Mouse (Mus musculus): ENCODE data around the gene Parp12.
A peak's percentile ranks its signal among the peaks of the same experiment; 100 is the strongest.

Parp12 gene

DNA sequence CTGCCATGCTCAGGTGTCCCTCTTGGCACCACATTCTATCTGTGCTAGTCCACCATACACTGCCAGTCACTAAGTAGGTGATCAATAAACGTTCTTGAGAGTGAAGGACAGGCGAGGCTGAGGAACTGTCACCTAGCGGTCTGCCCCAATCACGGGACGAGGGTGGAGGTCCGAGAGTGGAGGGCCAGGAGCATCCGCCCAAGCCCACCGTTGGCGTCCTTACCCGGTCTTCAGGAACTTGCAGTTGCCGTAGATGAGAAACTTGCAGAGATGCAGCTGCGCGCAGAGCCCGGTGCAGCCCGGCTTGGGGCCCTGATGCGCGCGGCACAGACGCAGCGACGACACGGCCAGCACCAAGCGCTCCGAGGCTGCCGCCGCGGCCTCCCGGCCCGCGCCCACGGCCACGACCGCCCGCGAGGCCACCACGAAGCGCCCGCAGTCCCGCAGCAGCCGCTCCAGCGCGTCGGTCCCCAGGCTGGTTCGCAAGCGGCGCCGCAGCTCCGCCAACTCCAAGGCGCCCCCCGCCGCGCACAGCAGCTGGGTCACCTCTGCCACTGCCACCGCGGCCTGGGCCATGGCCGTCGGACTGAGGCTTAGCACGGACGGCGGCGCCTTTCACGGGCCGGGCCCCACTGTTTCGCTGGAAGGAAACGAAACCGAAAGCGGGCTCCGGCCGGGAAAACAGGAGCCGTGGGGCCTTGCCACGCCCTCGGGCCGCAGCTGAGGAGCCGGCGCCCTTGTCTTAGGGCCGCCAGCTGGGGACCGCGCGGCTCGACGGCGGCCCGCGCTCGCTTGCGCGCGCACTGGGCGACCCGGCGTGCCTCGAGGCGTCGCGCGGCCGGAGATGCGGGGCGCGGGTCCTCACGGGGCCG is at the start of gene Parp12:
TSS of gene Parp12 (minus strand) at position 766 of the 872 bp plus-strand sequence.
- peak; percentile 47 for DNase-seq

- DNase-seq: no peak
These were observed 46.7 kb upstream of the Parp12 start for GRCm38 (mm10) chr6:39164891-39165290.

DNA sequence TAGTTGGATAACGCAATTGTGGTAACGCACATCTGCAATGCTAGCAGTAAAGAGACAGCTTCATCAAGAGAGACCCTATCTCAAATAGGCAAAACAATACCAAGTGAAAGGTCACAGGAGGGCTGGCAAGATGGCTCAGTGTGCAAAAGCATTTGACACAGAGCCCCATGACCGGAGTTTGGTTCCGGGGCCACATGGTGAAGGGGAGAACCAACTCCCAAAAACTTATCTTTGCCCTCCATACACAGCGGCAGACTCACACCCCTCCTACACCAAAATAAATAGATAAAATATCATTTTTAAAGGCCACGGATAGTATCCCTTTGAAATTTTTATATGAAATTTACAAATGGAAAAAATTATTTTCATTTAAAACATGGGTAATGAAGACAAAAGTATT is 43.8 kb upstream of the Parp12 start:
- no peak for DNase-seq

GRCm38 (mm10) chr6:39146041-39146440 is 27.9 kb upstream of the Parp12 start:
- no peak for DNase-seq

GRCm38 (mm10) chr6:39132556-39132955 is 14.4 kb upstream of the Parp12 start:
- no peak for DNase-seq

- no peak for DNase-seq
These were observed 13.3 kb upstream of the Parp12 start for GRCm38 (mm10) chr6:39131480-39131879.

GRCm38 (mm10) chr6:39124719-39125118 is 6.6 kb upstream of the Parp12 start:
- no peak for DNase-seq

DNA sequence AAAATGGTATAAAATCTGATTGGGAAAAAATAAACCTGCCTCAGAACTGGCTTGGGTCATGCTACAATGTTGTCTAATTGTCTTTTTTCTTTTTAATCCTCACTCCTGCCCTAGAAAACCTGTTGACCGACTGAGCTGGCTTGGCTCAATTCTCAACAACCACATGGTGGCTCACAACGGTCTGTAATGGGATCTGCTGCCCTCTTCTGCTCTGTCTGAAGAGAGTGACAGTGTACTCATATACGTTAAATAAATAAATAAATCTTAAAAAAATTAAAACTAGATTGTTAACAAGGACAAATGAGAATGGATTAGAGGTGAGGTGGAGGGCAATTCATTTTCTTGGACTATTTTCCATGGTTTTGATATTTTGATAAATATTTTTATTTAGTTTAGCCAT is 2.5 kb upstream of the Parp12 start:
- DNase-seq: no peak

DNA sequence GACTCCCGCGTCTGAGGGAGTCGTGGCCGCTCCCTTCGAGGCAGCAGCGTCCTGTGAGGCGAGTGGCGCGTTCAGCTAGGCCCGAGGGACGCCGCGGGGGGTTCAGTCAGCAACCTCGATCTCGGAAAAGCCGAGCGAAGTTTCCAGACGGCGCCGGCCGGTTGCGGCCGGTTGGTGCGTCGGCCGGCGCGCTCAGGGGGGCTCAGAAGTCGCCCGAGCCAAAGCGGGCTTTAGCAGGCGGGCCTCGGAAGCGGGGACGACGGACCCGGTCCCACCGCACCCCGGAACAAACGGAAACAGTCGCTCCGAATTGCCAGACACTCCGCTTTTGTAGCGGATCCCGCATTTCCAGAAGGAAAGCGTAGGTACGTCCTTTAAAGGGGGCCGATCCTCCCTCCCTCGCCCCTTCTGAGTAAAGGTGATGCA is 320 bp upstream of the Parp12 start:
- DNase-seq: peak; percentile 32

DNA sequence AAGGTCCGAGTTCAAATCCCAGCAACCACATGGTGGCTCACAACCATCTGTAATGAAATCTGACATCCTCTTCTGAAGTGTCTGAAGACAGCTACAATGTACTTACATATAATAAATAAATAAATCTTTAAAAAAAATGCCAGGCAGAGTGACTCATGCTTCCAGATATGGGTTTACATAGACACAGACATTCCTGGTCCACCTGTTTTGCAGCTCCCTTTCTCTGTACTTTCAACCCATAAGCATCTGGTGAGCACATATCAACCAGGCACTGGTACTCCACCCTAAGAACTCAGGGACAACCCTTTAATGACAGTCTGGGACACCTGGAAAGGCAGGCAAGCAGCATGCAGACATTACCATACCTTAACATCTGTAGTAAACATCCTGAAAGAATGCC is 2.7 kb downstream of the Parp12 start:
- DNase-seq: no peak

DNA sequence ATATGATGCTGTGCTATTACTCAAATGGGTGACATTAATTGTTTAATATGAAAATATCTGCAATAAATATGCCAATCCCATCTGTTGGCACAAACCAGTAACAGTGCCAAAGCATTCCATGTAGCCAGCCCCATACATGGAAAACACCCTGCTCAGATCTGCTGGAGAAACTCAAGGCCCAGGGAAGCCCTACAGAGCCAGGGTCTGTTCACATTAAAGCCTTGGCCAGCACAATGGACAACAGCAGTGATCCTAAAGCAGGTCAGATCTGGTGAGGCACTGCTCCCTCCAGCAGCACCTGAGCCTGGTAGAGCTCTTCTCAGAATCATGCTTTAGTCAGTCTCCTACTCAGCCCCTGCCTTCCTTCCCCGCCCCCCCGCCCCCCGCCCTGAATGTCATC is 5.0 kb downstream of the Parp12 start:
- DNase-seq: no peak

GRCm38 (mm10) chr6:39112701-39113100 is 5.4 kb downstream of the Parp12 start:
- DNase-seq: no peak

- DNase-seq: no peak
These were observed 11.3 kb downstream of the Parp12 start for GRCm38 (mm10) chr6:39106812-39107211.

DNA sequence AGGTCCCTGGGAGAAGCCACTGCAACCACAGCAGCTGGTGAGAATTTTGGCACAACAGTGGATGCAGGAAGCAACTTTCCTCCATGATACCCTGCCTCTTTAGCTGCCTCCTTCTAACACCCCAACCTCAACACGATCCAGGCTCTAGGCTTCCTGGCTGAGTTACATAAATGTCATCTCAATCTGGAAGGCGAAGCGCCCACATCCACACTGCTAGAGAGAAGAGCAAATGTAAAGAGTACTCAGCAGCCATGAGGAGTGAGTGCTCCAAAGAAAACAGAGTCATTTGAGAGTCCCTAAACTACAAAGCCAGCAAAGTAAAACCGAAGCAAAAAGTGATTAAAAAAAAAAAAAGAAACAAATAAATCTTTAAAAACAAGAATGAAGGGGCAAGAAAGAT is 13.5 kb downstream of the Parp12 start:
- no peak for DNase-seq

GRCm38 (mm10) chr6:39076498-39076897 is 41.7 kb downstream of the Parp12 start:
- no peak for DNase-seq

DNA sequence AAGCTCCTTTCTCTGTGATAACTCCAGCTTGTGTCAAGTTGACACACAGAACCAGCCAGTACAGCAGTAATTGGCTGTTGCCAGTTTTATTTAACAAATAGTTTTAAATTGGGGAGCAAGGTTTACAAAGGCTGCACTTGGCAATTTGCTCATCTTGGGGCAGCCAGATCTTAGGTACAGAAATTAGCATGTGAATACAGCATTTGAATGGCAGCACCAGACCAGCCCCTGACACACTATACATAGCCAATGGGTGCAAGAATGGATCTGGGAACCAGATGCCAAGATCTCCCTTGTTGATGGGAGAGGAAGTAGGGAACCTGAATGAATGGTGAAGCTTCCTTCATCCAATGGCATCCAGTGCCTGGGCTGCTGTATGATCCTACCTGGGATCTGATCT is 44.0 kb downstream of the Parp12 start:
- DNase-seq: no peak

GRCm38 (mm10) chr6:39072664-39073063 is 45.5 kb downstream of the Parp12 start:
- no peak for DNase-seq

GRCm38 (mm10) chr6:39066935-39067578 is 51.1 kb downstream of the Parp12 start:
- DNase-seq: peak; percentile 94

DNA sequence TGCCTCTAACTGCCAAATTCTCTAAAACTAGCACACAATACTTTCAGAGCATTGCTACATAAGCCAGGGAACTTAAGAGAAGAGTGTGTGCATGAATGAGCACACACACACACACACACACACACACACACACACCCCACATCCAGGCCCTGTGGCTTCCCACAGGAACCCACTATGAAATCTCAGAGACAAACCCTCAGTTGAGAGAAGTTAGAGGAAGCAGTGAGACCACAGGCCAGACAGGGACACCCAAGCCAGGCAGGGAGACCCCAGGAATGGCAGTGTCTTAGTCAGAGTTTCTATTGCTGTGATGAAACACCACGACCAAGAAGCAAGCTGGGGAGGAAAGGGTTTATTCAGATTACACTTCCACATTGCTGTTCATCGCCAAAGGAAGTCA is 54.6 kb downstream of the Parp12 start:
- no peak for DNase-seq

DNA sequence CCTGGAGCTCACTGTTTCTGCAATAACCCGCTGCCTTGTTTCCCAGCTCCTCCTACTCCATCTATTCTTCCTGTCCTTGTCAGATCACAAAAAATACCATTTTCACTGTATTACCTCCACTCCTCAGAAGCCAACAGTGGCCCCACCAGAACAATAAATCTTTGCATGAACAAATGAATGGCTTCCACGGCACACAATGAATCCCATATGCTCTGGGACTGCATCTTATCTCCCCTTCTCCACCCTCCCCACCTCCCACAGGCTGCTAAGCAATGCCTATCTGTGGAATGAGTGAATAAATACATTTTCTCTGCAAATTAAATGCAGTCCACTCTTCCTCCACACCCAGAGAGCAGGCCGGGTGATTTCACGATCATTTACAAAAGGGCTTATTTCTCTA is 57.0 kb downstream of the Parp12 start:
- no peak for DNase-seq

DNA sequence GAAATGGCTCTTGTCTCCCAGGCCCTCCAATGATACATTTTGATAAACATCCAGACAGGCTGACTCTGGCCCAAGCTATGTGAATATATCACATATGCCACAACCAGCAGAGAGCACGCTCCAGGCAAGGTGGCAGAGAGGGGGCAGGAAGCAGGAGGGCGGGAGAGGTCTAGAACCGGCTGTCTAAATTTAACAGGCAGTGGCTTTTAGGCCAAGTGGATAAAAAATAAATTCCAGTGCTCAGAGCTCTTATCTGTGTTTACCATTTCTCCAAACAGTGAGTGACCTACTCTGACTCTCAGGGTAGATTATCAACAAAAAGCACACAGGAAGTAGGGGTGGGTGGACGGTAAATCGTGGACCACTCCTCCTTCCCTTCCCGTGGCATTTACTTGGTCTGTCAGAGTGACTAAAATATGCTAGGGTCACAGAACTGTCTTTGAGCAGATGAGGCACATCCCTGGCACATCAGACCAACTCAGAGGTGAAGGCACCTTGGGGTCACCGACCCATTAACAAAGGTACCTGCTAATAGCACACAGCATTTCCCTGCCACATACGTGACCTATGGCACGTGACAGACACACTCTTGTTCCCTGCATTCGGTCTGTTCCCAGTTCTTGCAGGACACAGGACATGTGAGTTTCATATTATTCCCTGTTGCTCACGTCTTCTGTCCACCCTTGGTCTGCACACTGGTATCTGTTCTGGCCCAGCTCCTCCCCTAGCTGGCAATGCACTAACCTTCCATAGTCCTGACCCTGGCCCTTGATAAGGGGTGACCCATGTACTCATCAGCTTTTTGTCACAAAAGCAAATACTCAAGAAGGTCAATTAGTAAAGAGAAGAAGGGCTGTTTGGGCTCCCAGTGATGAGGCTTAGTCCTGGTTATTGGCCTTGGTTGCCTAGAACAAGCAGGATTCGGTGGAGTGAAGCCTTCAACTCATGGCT is 58.3 kb downstream of the Parp12 start:
- DNase-seq: no peak

DNA sequence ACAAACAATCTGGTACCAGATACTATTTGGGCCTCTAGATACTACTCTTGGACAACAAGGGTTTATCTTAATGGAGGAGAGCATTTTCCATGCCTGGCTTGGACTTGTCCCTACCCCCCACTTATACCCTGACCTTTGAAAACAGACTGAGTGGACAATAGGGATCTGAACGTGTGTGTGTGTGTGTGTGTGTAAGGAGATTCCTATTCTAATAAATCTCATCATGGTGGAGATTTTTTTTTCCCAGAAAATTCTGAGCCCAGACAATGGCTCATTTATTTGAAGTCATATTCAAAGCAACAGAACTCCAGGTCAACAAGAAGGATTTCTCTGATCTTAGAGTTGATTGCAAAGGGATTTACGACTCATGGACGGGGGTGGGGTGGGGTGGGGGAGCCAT is 59.2 kb downstream of the Parp12 start:
- DNase-seq: no peak

GRCm38 (mm10) chr6:39058389-39058788 is 59.8 kb downstream of the Parp12 start:
- DNase-seq: no peak
